Mouse (Mus musculus) naive thymus-derived CD4-positive, alpha-beta T cell, adult 2 months (primary cell): ENCODE measurements around the gene Vasp.
A peak's percentile ranks its signal among the peaks of the same experiment; 100 is the strongest.

Experiments used
- DNase-seq: peaks from one replicate; pipeline ENCODE4 v3.0.0-alpha.2; 2011; ENCODE audit warnings: low read depth

Gene Vasp

DNA sequence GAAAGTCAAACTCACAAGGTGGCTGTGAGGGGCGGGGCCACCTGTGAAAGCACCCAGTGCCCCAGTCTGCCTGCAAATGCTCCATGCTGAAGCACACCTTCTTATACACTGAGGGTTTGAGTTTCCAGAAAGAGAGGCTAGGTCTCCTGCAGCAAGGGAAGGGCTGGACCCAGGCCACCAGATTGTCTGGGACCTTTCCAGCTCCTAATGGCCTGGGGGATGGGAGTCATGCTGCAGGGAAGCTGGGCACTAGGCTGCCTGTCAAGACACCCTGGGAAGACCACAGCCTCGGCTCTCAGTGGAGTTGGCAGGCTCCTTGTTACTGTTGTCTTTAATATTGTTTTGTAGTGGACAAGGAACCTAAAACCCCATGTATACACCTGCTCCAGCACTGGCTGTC lies 35.2 kb downstream of the Vasp start:
- DNase-seq, result no peak

DNA sequence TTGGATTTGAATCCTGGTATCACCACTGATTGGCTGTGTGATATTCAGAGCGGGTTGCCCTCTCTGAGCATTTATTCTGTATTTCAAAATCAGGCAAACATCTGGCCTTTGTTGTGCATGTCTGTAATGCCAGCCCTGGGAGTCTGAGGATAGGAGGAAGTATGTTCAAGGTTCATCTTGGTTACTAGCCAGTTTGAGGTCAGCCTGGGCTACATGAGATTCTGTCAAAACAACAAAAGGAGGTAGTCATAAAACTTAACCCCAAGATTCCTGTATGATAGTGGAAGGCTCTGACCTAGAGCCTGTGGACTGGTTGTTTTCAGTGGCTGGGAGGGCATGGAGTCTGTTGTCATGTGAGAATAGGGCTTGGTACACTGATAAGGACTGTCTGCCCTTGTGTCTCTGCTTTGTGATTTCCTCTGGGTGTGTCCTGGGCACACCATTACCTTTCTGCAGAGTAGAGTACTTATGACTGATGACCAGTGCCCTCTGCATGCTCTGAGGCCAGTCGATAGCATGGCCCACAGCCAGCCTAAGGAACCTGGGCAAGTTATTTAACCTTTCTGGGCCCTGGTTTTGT lies 36.4 kb downstream of the Vasp start:
- no peak for DNase-seq

DNA sequence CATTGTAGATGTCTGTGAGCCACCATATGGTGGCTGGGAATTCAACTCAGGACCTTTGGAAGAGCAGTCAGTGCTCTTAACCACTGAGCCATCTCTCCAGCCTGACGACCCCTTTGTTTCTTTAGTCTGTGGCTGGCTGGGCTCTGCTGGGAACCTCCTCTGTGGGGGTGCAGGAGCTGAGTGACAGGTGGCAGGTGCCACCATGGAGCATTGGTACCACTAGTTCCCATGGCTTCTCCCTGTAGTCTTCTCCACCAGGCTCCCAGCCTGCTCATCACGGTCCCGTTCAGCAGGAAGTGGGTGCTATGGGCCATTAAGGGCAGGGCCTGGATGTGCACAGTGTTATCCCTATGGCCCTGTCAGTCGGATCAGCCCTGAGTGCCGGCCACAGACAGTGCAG lies 37.0 kb downstream of the Vasp start:
- DNase-seq, result no peak

DNA sequence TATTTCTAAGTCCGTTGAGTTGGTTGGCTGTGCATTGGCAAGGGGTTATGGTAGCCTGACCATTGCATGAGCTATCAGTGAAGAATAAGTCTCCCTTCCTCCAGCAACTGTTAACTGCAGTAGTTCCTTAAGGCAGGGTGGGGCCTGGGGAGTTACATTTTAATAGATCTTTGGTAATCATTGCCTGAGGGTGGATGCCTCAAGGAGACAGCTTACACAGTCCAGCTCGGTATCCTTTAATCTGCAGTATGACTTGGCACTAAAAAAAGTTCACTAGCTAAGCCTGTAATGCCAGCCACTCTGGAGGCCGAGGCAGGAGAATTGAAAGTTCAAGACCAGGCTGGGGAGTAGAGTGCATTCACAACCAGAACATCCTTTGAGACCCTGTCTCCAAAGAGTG lies 39.8 kb downstream of the Vasp start:
- no peak for DNase-seq

- DNase-seq, result no peak
These were observed 40.7 kb downstream of the Vasp start for GRCm38 (mm10) chr7:19230899-19231298.

- no peak for DNase-seq
These were observed 41.5 kb downstream of the Vasp start for GRCm38 (mm10) chr7:19230041-19230580.

GRCm38 (mm10) chr7:19229404-19229803 lies 42.2 kb downstream of the Vasp start:
- DNase-seq, result no peak

DNA sequence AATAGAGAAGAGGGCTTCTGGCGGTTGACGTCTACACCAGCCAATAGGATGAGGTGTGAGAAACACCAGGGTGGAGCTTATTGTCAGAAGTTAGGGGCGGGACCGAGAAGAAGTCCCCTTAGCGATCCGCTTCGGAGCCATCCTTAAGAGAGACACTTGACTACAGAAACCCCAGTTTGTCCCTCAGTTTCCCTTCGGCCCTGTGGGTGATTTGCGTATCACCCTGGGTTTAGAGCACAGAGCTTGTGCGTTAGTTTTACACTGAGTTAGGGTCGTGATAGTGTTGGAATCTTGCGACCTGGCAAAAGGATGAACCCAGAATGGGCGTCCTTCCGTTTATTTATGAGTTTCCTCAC lies 42.8 kb downstream of the Vasp start:
- DNase-seq, result no peak

DNA sequence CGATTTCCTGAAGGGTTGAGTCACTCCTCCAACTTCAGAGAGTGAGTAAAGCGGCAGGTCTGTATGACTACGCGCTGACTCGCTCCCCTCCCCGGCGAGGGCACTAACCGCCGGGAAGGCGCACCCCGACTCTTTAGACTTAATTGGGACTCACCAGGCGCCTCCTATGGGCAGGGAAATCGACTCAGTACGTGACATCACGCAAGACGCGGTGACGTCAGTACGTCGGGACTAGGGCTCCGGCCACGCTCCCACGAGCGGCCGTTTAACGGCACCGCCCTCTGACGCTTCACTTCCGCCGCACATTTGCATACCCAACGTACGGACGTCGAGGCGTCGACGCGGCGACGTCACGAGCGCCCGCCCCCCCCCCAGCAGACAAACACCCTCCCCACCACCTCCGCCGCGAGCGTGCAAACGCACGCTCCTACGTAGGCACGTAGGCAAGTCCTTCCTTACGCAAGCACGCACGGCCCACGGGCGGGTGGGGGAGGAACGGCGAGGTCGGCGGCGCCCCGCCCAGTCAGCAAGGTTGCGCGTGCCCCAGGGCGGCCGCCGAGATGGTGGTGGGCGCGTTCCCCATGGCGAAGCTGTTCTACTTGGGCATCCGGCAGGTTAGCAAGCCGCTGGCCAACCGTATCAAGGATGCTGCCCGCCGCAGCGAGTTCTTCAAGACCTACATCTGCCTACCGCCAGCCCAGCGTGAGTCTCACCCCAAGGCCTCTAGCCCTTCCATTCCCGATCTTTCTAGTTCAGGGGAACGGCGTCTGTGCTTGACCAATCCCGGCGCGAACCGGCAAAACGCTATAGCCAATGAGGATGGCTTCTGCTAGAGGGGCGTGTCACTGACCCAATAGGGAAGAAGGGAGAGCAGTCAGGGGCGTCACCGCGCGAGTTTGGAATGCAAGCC lies 43.5 kb downstream of the Vasp start, which contains the start of gene Opa3:
Gene Opa3, plus strand, starts transcription at position 452 of the 910 bp plus-strand sequence.
- peak; percentile 100 for DNase-seq

DNA sequence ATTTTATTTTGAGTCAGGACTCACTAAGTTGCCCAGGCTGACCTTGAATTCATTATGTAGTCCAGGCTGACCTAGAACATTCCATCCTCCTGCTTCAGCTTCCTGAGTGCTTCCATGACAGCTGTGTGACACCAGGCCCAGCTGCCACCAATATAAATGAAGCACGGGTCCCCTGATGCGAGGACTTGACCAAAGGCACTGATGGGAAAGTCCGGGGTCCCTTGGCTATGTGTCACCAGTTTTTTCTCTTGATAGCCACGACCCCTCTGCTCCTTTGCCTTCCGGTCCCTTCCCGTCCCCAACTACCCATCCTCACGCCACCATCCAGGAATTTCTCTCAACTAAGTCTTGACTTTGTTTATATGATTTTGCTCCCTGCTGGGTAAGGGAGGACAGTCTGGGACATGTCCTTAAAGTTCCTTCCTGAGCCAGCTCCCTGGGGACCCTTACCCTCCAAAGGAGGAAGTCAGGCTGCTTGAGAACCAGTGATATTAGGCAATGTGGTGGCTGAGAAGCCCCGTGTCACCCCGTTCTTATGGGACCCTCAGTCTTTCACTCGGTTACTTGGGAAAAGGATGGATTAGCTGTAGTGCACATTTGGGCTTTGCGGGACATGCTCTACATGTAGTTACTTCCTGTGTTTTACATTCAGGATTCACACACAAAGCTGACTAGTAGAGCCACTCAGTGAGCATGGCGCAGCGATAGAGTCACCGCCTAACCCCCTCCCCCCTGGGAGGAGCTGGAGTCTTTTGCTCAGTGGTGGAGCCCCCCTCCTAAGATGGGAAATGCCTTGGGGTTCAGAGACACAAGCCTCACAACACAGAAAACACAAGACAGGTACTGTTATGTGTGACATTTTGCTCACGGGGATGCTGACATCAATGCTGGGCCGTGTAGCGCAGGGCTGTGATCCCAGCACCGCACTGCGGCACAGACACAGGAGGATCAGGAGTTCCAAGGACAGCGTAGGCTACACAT lies 44.5 kb downstream of the Vasp start:
- DNase-seq, result no peak

DNA sequence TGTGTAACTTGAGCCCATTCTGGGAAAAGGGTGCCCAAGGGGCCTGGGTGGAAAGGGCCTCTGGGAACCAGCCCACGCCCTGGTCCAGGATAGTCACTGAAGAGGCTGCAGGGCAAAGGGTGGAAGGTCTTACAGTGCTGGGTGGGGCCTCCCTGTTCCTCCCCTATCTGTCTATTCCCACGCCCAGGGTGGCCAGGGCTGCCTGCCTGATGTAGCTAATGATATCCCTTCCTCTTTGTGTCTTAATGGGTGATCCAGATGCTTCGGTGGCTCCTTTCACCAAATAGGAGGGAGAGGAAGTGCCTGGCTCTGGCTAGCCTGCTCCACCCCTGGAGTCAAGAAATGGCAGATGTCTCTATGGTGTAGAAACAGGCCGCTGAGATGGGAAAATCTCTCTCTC lies 46.7 kb downstream of the Vasp start:
- DNase-seq, result no peak

DNA sequence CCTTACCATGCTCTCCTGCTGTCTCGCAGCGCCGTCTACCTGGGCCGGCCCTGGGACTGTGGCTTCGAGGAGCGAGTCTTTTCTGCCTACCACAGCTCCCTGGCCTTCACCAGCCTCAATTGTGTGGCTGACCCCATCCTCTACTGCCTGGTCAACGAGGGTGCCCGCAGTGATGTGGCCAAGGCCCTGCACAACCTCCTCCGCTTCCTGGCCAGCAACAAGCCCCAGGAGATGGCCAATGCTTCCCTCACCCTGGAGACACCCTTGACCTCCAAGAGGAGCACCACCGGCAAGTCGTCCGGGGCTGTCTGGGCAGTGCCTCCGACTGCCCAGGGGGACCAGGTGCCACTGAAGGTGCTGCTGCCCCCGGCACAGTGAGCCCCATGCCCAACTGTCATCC lies 48.7 kb downstream of the Vasp start:
- no peak for DNase-seq

DNA sequence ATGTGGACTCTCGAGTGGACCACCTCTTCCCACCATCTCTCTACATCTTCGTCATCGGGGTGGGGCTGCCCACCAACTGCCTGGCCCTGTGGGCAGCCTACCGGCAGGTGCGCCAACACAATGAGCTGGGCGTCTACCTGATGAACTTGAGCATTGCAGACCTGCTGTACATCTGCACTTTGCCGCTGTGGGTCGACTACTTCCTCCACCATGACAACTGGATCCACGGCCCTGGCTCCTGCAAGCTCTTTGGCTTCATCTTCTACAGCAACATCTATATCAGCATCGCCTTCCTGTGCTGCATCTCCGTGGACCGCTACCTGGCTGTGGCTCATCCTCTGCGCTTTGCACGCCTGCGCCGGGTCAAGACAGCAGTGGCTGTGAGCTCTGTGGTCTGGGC lies 49.4 kb downstream of the Vasp start:
- DNase-seq, result no peak

DNA sequence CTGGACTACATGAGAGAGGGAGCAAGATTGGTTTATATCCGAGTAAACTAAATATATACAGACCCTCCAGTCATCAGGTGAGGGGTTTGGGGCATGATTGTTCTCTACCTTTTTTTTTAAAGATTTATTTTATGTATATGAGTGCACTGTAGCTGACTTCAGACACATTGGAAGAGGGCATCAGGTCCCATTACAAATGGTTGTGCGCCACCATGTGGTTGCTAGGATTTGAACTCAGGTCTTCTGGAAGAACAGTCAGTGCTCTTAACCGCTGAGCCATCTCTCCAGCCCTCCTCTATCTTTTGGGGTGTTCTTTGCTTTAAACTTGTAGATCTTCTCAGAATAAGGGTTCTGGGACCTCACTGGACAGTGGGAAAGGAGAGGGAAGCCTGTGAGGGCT lies 51.6 kb downstream of the Vasp start:
- no peak for DNase-seq

DNA sequence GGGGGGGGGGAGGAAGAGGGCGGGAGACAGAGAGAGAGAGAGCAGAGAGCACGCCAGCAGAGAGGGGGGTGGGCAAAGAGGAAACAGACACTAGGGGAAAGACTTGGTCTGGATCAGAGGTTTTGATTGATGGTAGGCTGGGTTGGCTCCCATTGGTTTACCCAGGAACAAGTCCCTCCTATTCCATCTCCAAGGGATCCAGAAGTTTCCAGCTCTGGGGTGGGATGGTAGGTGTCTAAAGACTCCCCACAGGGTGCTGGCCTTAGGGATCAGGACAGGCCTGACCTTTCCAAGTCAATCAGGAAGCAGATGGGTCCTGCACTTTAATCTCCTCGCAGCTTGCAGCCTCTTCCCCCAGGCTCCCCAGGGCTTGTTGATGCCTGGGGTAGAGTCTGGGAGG lies 53.7 kb downstream of the Vasp start:
- no peak for DNase-seq

DNA sequence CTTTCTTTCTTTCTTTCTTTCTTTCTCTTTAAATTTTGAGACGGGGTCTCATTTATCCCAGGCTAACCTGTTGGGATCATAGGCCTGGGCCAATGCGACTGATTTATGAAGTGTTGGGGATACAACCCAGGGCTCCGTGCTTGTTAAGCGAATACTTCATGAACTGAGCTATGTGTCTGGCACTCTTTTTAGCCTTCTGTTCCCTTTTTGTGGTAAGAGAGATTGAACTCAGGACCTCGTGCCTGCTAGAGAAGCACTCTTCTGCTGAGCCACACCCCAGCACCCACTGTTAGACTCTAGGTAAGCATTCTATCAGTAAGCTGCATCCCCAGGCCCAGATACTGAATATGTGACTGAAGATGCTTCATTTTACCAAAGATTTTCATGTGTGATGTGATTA lies 54.1 kb downstream of the Vasp start:
- DNase-seq, result no peak

DNA sequence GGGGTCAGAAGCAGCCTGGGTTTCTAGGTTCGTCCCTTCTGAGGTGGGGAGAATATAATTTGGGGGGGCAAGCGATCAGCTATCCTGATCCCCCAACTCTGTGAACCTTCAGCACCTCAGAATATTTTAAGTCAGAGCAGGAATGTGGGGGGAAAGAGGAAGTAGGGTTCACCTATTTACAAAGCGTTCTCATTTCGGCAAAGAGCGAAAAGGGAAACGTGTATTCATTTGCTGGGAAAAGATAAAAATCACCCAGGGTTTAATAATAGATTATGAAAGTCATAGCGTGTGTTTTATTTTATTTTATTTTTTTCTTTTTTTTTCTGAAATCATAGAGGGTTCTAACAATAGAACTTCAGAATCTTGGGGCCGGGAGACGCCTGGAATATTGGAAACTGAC lies 56.7 kb downstream of the Vasp start:
- DNase-seq, result no peak

DNA sequence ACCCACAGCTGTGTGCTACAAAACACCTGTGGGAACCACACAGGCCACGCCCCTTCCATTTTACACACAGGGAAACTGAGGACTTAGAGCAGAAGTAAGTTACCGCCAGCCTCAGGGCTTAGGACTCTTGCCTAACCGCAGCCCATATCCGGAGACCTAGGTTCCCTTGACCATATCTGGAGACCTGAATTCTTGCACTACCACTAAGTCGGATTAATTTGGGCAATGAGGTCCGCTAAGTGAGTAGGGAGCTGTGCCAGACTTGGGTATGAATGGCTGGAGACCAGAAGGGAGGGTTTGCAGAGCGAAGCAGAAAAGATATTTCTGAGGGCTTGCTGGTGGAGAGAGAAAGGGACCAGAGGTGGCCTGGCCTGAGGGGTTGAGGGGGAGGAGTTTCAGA lies 57.2 kb downstream of the Vasp start:
- DNase-seq, result no peak

- no peak for DNase-seq
These were observed 58.2 kb downstream of the Vasp start for GRCm38 (mm10) chr7:19213385-19213784.

GRCm38 (mm10) chr7:19211996-19212755 lies 59.4 kb downstream of the Vasp start, which contains the start of gene Gpr4:
Gene Gpr4 (plus strand): TSS chr7:19212538.
- DNase-seq, result no peak

- DNase-seq, result no peak
These were observed 60.5 kb downstream of the Vasp start for GRCm38 (mm10) chr7:19211041-19211675.
